Mouse (Mus musculus) heart, adult 18-20 months (tissue): ENCODE measurements around the gene Fbxl5. TPM values are rescaled to one million over a fixed set of nuclear protein-coding genes. Genes with fewer than 3 reads are reported as not detected.

ENCODE experiments used
- DNase-seq, 2 experiments: peaks; one replicate each; pipeline ENCODE4 v3.0.0; 2021 to 2022; ENCODE audit warnings: mixed read lengths in 1 of 2
- long read RNA-seq, 2 experiments: library from polyadenylated mRNA; stranded (forward); transcript quantifications; one replicate each; pipeline ENCODE4 v2.0.0; 2021
- total RNA-seq, 2 experiments: library from RNA; stranded (reverse); gene quantifications; 2 replicates each; pipeline ENCODE4 v1.2.3; 2021

Fbxl5 gene
- 10 to 100 TPM; 39.0 to 42.3 TPM for total RNA-seq
- long read RNA-seq, experiment 1, transcript Fbxl5-201 (11 exons, 2,858 nt), result major isoform, 44 of 59 reads
- long read RNA-seq, experiment 1, partial matches to known transcripts, result 11 of 59 reads
- long read RNA-seq, experiment 1, other reads (novel, unspliced or antisense), result 3 of 59 reads
- long read RNA-seq, experiment 2, transcript Fbxl5-201 (11 exons, 2,858 nt), result major isoform, 15 of 22 reads
- long read RNA-seq, experiment 2, partial matches to known transcripts, result 5 of 22 reads
- long read RNA-seq, experiment 2, other reads (novel, unspliced or antisense), result 0 of 22 reads

DNA sequence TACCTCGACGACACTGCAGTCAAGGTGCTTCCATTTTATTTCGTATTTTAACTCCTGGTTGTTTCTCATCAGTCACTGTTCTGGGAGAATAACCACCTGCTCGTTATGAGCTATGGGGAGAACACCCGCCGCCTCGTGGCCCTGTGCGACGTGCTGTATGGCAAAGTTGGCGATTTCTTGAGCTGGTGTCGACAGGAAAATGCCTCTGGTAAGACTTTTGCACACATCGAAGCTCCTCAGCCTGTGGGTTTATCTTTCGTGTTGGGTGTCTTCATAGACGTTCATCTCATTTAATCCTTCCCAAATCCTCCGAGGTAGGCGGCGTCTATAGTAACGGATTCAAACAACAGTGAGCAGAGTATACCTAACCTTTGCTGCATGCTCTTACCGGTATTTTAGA lies at the start of gene Fbxl5:
Gene Fbxl5, minus strand, starts transcription at position 101 of the 400 bp plus-strand sequence.
- DNase-seq, result no peak

DNA sequence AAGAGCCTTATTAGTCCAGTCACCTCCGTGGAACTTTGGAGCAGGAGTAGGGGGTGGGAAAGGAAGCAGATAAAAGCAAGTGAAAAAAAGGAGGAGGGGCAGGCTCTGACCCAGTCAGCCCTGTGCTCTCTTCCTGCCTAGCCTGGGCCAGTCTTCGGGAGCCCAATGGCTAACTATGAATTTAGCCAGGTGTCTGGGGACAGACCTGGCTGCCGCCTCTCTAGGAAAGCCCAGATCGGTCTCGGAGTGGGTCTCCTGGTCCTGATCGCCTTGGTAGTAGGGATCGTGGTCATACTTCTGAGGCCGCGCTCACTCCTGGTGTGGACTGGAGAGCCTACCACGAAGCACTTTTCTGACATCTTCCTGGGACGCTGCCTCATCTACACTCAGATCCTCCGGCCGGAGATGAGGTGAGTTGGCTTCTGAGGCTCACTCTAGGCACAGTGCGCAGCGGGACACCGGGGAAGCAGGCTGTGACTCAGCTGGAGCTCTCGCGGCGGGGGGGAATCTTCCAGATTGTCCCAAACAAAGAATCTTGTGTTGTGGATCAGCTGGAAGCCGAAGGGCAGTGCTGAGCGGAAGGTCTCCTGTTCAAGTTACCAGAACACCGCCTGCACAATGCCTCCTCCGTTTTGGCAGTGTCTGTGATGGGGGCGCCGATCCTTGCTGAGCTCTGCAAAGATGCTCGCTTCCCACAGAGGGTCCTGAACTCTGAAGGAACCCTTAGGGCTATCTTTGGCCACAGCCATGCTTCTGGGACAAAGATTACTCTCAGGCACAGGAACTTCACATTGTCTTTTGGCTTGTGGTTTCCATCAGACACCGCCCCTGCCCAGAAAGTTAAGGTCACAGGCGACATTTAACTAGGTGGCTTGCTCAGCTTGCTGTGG lies 47.5 kb upstream of the Fbxl5 start:
- DNase-seq, result peak; percentile 64 to 66

DNA sequence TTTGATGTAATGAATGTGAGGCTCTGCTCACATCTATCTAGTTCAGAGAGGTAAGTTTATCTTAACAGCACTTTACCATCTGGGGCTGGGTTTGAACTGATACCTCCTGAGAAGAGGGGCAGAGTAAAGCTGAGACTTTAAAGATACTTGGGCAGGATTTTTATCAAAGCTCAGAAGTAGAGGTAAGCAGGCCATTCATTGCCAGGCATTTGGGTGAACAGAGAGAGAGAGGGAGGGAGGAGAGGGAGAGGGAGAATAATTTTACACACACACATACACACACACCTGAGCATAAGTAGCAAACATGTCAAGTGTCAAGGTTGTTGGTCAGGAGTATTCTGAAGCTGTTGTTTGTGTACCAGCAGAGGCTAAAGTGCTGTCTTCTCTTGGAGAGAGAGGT lies 46.8 kb upstream of the Fbxl5 start, which contains the start of gene Cd38:
Gene Cd38, plus strand, starts transcription at position 301 of the 400 bp plus-strand sequence.
- DNase-seq, result no peak

DNA sequence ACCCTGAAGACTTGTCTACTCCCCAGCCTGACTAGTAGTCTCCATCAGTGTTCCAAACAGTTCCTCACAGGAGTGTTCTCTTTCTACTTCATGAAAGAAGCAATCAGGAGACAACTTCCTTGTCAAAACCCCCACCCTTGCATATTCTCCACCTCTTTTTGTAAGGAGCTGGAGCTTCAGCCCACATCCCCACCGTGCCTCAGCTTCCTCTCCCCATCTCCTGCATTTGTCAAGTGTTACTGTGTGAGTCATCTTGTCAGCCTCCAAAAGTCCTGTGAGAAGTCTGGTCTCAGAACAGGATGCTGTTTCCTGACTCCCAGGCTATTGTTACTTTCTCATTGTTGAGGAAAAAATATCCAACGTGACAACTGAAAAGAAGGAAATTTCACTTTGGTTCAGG lies 43.9 kb upstream of the Fbxl5 start:
- DNase-seq, result peak in 1 of 2 experiments; percentile 33

DNA sequence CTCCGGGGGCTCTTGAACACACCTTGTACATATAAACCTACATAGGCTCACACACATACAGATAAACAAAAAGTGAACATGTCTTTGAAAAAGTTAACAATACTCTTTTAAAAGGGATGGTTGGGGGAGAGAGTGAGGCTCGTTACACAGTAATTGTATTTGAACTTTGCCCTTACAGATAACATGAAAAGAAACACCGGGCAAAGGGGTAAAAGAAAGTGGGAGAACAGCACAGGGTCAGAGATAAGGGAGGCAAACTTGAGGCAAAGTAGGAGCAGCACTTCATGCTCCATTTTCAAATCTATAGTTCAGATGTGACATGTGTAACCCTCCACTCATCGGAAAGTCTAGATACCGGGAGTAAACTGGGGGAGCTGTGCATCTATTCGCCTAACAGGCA lies 42.2 kb upstream of the Fbxl5 start:
- no peak for DNase-seq

DNA sequence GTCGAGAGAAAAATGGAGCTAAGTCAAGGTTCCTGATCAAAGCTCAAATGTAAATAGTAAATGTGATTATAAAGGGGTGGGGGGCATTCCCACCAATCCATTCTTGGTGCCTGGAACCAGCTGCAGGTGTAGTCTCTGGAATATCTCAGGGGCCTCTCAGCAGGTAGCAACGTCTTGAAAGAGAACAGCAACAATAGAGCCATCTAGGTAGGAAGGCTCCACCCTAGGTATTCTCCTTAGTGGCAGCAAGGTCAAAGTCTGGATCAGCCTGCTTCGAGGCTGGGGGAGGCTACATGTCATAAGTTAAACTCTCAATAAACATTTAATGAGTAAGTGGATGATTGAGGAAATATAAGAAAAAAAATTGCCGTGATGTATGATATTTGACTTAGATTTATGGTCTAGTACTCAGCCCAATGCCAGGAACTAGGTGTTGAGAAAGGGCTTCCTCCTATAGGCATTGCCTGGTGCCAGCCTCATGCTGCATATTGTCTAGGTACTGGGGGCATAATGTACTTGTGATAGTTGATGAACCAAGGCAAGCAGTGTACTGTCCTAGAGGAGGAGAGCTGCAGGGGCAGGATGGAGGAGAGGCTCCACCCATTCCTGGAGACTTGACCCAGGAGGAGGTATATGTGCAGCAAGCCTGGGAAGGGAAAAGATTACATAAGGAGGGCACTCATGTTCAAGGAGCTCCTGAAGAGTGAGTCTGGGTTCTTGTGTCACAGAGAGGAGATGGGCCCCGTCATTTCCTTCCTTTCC lies 39.4 kb upstream of the Fbxl5 start:
- no peak for DNase-seq

DNA sequence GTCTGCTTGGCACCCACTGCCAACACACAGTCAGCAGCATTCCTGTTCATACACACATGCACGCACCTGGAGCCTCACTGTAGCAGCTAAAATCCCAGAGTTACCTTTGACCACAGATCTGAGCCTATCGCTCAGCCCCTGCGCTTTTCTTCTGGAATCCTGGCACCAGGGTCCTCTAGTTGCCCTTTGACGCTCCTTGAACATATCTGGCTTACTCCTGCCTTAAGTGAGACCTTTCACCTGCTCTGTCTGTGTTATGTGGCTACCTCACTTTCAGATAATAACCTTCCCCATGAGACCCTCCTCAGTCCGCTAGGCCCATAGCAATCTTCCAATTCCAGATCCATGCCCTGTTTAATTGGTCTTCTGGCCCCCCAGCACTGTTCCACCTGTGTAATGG lies 38.7 kb upstream of the Fbxl5 start:
- DNase-seq, result no peak

DNA sequence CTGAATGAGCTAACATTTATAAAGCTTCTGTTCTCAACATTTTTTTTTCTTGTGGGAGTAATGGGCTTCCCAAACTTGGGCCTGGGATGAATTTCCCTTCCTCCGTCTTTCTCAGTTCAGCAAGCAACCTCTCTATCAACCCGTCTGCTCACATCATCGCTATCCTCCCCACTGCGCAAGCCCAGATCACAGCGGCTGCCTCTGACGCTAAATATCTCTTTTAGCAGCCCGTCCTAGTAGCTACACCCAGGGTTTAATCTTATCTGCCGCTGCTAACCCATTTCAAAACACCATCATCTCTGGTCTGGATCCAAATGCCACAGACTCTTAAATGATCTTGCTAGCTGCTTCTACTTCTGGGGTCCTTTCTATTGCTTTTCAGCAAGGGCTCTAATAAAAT lies 38.2 kb upstream of the Fbxl5 start:
- no peak for DNase-seq

DNA sequence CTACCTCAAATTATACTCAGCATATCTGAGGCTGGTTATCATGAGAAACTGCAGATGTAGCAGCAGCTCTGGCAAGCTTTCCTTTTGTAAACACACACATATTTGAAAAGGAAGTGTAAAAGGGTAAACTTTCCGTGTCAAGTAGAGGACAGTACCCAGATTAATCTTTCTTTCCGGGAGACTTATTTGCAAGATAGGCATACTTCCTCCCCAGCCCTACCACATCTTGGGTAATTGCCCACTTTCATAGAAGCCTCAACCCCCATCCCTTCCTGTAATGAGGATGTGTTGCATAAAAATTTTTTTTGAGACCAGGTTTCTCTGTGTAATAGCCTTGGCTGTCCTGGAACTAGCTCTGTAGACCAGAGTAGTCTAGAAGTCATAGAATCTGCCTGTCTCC lies 34.3 kb upstream of the Fbxl5 start:
- DNase-seq, result peak in 1 of 2 experiments; percentile 61

DNA sequence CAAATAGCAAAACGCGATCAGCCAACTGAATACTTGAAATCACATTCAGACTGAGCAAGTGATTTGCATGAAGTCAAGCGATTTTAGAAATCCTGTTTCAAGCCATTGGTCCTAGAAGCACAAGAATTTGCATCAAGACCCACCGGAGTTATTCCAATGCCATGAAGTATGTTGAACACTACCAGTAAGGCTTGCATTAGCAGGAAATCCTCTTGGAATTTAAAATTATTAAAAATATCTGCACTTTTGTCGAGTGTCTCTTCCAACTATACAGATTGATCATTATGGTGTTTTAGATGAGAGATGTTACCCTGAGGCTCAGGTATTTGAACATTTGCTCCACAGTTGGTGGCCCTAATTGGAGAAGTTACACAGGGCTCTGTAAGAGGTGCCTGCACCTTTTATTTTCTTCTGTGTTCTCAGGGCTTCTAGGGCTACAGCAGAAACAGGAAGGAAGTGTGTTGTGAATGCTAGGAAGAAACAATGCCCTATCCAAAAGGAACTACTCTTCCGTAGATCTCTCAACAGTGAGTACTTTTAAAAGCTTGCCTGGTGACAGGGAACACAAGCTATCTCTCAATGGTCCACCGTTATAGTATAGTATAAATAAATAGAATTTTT lies 32.5 kb upstream of the Fbxl5 start:
- DNase-seq, result peak in 1 of 2 experiments; percentile 39

DNA sequence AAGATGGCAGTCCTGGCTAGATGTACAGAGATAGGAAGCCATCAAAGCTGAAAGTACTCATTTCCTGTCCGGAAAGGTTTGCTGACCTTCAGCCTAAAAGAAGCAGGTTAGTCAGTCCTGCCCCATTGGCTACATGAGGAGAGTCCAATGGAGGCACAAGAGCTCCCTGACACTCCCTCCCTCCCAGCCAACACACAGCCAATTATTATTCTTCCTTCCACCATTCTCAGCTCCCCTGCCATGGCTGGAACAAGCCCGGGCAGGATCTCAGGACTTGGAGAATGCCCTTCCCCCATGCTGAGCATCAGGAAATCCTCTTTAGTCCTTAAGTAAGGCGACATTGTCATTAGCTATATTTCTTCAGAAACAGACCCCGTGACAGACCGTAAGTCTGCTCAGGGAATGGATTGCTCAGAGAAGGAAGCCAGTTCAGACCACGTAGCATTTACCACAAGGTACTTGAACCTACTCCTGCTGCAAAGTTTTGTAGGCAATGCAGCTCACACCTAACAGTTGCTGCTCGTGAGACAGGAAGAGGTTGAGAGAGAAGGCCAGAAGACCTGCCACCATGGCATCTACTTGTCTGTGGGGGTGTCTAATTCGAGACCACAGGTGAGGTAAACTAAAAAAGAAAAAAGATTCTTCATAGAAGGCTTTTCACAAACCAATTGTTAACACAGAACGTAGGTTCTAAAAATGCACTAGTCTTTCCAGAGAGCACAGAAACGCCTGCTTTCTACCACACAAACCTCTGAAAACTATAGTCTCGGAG lies 31.8 kb upstream of the Fbxl5 start:
- DNase-seq, result peak in 1 of 2 experiments; percentile 37

DNA sequence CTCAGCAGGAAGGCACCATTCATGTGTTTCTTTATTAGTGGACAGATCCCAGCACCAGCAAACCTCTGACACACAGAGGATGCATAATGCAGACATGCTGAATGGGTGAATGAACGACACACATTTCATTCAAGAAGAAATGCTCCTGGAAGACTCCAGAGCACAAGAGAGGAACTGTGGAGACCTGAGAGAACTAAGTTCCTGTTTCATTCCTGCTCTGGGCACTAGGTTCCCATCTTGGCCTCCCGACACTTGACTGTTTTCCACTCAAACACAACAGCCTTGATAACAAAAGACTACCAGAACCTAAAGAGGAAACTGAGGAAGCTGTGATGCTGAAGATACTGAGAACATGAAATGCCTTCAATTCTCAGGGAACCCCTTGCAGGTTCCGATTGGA lies 26.8 kb upstream of the Fbxl5 start:
- DNase-seq, result no peak

DNA sequence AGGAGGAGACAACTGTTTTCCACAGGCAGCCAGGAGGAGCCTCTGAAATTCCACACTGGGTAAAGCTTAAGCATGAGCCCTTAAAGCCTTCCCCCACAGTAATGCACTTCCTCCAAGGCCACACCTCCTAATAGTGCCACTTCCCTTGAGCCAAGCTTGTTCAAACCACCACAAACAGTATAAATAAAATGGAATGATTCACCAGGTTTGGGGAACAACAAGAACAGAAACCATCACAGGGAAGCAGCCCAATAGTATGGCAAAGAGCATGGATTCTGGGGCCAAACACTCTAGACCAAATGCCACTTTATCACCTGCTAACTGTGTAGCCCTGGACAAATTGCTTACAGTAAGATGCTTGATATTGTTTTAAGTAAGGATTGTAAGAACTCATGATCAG lies 26.1 kb upstream of the Fbxl5 start:
- DNase-seq, result no peak

DNA sequence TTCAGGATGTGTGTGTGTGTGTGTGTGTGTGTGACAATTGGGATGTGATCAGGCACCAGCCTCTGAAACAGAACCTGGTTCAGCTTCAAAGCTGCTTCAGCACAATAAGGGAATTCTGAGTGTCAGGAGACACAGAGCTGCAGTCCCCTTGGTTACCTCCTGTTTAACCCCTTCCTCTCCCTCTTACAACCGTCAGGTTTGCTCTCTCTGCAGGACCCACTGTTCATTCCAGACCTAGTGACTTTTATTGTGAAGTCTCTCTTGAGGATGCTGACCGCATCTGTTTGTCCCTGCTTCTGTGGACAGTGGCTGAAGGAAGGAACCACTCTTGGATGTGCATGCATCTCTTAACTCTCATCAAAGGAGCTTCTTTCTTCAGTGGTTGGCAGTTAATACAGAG lies 24.8 kb upstream of the Fbxl5 start:
- no peak for DNase-seq

DNA sequence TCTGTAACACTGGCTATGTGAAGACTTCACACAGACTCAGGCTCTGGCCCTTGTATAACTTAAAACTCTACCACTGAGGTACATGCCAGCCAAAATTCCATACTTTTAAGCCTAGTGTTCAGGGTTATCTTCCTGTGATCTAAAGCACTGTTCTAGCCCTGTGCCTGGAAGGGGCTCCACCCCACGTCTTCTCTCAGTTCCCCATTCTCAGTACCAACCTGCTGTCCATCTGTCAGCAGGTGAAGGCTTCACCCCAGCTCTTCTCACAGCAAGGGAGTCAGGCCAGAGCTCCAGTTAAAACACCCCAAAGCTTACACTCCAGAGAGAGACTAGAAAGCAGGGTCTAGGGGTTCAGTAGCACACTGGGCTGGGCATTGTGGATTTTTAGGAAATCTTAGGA lies 24.2 kb upstream of the Fbxl5 start:
- no peak for DNase-seq

DNA sequence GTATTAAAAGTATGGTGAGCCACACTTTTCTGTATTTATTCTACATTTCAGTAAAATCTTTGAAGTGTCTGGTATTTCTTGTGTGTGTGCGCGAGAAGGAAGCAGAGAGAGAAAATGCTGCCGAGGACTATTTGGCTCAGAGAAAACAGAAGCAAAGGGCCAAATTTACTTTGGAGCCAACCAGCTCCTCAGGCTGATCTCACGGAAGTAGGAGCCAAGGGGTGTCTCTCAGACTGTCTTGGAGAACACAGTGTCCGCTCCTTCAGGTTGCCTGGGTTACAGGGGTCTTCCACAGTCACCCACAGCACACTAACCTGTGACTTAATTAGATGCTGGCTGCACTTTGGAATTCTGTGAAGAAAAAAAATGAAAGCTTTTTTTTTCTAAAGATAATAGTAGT lies 23.6 kb upstream of the Fbxl5 start:
- DNase-seq, result peak; percentile 43 to 54

DNA sequence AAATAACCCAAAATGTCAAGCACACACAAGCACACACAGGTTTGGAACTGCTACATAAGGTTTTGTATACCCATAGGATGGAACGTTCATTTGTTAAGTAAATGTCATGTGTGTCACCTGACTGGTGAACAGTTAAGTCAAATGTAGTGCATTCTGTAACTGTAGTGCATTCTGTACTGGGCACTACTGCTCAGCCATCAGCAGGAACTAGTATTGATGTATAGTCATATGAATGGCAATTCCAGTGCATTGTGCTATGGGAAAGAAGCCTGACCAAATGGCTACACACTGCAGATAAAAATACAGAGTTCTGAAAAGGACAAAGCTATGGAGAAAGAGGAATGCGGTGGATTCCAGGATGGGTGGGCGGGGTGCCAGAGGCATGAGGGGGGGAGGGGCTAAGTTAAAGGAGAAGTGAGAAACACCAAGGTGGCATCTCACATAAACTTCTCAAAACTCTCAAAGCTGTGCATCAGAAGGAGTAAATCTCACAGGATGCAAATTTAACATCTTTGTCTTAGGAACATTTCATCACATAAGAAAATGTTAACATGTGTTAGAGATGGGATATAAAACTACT lies 21.2 kb upstream of the Fbxl5 start:
- no peak for DNase-seq

DNA sequence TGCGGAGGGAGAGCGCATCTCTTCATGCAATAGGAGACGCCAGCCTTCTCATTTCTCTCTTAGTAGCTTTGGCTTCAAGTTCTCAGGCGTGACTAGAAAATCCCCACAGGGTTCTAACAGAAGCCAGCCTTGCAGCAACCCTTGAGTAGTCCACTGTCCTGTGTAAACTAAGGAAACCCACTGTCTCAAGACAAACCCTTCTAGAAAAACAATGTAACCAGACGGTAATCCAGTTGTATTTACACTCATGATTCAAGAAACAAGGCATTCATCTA lies 20.5 kb upstream of the Fbxl5 start:
- DNase-seq, result peak in 1 of 2 experiments; percentile 43

DNA sequence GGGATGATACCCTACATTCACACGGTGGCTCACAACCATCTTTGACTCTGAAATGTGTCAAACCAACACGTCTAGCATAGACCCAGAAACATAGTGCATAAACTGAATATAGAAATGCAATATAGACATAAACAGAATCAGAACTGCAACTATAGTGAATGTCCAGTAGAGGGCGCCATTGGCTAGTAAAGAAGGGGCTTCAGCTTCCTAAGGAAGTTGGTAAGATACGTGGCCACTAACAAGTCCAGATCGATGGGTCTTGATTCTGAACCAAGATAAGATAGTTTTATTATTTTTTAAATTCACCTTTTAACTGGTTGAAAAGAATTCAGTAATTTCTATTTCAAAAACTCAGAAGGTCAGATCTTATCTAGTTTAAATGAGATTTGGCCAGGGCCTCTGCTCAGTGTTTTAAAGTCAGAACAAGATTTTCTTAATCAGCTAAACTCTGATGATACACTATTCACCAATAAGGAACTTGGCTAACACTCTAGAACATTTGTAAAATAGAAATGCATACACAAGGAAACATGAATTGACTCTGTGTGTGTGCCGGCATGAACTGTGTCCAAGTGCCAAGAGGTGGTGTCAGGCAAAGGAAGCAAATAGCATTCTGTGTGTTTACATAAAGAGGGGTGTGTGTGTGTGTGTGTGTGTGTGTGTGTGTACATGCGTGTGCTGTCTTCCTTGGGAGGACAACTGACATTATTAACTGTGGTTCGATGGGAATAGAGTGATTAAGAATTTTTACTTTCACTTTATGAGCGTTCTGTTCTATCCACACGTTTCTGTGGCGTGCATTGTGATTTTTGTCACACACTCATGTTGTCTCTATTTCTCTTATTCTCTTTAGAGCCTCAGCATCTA lies 19.9 kb upstream of the Fbxl5 start:
- peak; percentile 64 to 81 for DNase-seq

DNA sequence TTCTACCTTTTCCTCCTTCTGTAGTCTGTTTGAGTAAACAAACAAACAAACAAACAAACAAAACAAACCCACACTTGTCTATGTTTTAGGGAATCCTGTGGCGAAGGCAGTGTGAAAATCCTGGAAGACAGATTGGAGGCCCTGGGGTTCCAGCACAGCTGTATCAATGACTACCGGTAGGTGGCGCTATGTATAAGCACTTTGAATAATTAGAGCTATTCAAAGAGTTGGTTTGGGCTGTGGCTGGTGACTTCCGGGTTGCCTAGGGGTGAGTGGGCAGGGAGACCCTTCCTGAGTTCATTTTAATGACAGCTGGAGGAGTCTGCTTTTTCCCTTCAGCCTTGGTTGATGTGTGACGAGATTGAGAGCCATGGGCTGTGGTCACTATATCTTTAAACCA lies 15.9 kb upstream of the Fbxl5 start:
- peak in 1 of 2 experiments; percentile 68 for DNase-seq
